Mouse (Mus musculus) spleen, adult 18-20 months (tissue): ENCODE results near the gene Dusp6.

ENCODE experiments used
- DNase-seq, 2 experiments: peaks; one replicate each; pipeline ENCODE4 v3.0.0; 2022; ENCODE audit warnings: mixed read lengths in 2 of 2

Gene Dusp6

DNA sequence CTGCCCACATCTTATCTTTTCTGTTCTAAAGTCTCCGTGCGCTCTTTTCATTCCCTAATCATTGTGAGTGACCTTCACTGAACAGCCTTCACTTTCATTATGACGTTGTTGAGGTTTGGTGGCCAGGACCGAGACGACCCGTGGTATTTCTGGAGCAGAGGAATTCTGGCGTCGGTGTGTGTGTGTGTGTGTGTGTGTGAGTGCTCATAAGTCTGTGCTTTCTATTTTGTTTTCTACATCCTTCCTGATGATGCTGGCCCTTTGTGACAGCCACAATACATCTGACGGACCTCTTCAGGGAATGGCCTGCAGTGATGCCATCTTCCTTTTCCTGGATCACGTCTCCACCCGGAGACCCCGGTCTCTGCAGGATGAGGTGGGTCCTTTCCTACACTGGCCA is 11.6 kb downstream of the Dusp6 start:
- DNase-seq = no peak

DNA sequence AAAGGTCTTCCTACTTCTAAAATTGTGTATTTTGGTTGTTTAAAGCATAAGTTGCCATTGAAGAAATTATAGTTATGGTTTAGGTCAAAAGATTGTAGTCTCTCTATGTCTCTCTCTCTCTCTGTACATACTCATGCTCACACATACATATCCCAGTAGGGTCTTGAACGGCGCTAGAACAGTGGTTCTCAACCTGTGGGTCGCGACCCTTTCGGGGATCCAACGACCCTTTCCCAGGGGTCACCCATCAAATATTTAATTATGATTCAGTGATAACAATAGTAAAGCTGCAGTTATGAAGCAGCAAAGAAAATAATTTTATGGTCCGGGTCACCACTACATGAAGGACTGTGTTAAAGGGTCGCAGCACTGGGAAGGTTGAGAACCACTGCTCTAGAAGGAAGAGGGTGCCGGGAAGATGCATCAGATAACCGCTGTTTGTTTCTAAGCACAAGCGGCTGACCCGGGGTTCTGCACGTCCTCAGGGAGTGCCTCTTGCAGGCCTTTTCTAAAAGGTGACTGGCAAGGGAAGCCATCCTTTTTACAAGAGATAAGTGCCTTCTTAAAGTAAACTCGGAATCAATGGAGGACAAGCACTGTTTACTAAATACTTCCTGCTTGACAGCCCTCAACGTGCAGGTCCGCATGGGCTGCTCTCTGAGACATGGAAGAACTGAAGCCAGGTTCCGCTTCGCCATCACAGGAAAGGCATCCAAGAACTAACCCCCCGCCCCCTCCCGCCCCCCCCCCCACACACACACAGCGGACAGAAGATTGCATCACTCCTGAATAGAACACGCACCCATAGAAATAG is 16.2 kb downstream of the Dusp6 start:
- DNase-seq = no peak

DNA sequence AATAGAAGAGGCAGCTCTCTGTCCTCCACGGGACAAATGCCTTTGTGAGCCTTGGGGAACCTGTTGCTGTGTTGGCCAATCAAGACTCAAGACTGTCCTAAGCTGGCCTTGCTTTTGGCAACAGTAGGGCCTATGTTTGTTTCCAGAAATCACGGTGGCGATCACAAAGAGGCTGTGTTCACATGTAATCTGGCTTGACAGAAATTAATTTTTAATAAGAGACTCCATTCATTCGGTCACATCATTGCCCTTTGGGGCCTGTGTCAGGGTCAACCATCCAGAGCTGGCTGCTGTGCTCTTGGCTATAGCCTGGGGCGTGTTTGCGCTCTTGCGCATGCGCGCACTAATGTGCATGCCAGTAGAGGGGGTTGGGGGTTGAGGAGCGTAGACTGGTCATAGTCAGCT is 21.0 kb downstream of the Dusp6 start:
- DNase-seq = no peak

DNA sequence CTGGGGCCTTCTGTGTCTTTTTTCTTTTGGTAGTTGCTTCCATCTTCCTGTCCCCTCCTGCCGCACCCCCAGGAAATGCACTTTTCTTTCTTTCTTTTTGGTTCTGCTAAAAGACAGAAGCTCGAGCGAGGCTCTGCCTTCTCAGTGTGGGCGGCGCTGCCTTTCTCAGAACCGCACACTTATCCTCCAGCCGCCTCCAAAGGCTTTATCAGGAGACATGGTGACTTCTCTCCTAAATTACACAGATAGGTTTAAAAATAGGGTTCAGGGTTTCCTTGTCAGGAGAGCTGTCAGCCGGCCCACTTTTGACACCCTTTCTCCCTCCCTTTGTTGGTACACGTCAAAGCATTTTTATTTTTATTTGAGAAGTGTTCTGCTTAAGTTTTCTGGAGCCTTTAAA is 21.9 kb downstream of the Dusp6 start:
- no peak for DNase-seq

DNA sequence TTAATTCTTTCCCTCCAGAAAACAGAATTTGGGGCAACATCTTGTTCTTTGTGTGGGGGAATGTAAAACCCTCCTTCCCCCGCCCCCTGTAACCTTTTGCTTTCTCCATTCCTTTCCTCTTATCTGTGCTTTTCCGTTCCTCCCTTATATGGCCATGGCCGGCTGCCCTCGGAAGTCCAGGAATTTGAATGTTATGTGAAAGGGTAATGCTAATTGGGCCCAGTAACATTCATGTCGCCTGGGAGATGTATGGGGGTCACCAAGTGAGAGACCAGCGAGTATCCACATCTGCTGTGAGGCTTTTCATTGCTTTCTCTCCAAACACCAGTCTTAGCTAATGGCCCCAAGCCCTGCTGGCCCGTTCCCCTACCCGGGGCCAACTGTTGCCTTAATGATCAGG is 22.7 kb downstream of the Dusp6 start:
- DNase-seq = no peak

DNA sequence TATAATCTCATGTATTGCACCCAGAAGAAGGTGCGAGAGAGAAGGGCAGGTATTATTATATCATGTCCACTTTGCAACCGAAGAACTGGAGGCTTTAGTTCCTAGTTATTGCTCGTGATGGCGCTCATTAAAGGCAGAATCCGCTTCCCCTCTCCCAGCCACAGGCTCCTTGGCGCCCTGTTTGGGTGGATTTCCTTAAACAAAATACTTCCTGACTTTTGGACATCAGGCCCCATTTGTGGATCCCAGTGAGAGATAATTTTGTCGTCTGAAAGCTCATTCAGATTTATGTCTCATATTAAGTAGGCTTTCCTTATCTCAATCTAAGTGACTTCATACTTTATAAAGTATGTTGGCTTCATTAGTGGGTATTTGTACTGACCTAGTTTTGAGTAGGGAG is 23.2 kb downstream of the Dusp6 start:
- no peak for DNase-seq

DNA sequence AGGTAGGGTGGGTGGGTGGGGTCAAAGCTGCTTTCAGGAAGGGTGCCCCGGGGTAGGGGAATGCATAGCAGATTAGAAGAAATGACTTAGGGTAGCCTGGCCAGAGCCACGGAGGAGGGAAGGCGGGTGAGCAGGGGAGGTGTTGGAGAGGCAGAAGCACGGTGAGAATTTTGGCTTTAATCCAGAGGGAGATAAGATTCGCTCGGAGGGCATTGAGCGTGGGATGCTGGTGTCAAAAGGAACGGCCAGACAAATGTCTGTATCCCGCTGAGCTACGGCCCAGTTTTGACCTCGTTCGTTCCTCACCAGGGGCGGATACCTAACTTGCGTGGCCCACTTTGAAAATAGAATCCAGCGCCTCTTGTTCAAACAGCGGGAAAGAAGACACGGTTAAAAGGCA is 23.8 kb downstream of the Dusp6 start:
- DNase-seq = no peak

DNA sequence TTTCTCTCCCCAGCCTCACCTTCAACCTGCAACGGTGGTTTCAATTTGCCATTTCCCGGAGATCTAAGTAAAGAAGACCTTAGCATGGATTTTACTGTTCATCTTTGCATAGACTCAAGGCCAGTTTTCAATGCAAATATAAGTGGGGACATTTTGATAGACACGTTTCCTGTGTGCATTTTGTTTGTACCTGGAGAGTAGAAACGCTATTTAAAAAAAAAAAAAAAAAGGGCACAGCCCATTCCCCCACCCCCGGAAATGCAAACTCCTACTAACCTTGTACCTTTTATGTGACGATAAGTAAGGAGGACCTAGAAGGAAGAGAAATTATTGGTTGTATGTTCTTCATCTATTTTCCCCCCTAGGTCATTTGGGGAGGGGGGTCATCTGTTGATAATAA is 24.2 kb downstream of the Dusp6 start:
- DNase-seq = no peak

DNA sequence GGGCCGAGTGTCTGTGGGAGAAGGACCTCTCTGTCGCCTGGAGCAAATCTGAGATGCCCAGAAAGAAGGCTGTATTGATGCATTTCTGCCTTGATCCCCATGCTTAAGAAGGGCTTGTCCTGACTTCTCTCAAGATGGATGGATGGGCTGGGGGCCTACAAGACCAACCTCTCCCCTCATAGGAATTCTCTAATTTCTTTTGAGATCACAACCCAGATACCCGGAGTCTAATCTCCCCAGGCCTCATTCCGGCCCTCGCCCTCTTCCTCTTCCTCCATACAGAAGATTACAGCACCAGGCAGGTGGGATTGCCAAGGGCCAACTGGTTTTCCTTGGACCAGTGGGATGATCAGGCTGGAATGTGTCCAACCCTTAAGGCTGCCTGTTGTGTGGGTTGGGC is 26.1 kb downstream of the Dusp6 start:
- no peak for DNase-seq

DNA sequence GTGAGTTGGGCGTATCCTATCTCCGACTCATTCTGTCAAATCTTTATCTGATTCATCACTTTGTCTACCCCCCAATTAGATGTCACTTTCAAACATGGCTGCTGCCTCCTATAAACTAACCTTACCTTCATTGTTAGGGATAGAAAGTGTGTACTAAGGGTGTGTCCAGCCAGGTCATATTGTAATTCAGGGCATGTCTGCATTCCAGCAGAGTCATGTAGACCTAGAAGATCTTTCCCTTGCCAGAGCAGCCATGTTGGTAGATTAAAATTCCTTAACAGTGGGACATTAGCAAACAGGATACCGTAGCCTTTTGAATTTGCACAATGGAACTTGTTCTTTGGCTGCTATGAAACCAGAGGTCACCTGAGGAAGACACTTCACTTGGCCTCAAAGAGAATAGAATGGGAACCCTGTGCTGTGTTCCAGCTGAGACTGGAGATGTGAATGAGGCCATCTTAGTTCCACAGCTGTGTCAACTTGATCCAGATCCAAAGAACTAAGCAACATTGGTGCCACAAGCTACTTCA is 30.1 kb downstream of the Dusp6 start:
- no peak for DNase-seq

DNA sequence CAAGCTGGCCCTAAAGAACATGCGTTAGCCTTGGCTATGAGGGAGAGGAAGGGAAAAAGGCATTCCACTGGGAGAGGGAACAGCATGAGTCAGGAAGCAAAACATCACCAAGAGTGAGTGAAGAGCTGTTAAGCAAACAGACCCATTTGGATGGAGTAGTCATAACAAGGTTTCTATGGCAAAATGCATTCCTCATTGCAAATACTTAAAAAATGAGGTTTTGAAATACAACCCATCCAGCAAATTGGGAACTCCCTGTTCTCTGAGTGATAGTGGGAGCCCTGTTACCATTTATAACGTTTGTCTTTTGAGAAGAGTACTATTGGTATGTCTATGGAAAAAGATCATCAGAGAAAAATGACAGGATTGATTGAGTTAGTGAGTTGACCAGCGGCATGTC is 34.7 kb downstream of the Dusp6 start:
- no peak for DNase-seq

DNA sequence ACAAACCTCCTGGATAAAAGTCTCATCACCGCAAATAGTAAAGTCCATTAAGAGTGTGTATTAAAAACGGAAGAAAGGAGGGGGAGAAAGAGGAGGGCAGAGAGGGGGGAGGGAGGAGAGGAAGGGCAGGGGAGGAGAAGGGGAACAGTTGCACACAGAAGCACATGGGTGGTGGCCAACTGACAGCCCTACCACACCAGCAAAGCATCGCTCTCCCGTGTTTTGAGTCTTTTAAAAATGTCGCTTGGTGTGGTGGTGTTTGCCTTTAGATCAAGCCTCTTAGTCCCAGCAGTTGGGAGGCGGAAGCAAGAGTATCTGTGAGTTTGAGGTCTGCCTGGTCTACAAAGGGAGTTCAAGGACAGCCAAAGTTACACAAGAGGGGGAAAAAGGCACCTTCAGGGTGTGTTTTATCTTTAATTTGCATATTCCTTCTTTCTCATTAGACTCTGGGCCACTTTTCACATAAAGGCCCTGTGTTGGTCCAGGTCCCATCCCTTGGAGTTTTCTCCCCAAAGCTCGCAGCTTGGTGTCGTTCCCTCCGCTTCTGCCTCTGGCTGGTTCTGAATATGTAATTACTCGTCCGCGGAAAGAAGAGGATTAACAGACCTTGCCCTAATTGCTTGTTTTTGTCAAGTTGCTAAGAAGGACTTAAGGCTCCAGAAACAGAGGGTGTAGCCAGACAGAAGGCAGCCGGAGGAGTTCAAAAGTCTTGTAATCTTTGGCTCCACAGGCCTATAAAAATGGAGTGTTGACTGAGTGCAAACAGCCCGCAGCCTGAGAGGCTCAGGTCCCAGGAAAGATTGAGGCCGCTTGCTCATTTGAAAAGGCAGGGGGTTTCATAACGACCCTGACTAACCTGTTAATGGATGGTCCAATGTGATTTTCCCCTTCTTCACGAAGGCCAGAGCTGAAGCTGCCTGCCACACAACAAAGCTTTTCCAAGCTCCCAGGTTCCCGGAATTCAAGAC is 35.6 kb downstream of the Dusp6 start:
- DNase-seq = no peak

DNA sequence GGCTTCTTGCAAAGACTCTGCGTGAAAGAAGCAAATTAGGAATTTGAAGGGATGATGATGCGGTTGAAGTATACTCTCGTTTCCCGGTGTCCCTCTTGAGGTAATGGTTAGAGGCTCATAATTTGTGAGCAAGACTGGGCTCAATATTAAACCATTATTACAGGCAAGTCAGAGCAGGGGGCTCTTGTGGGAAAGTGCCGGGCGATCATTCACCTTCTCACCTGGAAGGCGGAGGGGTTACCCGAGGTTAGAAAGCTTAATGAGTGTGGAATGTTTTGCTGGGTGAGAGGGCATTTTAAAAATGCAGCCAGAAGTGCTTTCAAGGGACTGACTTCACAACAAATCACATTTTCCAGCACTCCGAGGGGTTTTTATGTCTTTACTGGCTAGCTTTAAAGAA is 36.3 kb downstream of the Dusp6 start:
- DNase-seq = no peak

DNA sequence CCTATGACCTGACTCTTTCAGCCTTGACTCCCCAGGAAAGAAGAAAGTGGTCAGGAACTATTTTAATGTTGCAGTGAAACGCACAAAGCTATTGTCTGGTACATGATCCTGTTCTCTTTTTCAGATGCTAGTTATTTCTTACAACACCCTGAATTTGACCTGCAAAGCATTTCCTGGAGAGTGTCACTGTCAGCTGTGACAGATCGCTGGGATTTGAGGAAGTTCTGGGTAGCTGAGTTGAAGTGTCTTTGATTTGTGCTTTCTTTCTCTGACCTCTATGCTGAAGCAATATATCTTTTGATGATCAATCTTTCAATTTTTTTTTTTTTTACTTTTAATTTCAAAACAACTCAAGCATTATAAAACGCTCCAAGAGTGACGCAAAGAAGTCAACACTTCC is 39.0 kb downstream of the Dusp6 start:
- DNase-seq = no peak

DNA sequence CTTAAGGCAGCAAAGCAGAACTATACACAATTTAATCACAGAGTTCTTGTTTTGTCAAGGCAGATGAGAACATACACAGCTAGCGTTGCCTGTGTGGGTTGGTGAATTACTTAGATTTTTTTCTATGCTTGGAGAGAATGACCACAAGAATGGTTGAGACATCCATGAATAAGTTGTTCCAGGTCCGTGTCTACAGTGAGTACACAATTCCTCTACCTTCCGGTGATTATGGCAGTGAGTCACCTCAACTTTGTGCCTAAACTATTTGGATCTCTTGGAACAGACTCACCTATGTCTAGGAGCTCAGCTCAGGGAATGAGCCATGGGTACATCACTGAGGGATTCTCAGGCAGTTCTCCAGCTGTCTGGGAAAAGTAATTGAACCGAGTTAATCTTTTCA is 45.8 kb downstream of the Dusp6 start:
- no peak for DNase-seq

DNA sequence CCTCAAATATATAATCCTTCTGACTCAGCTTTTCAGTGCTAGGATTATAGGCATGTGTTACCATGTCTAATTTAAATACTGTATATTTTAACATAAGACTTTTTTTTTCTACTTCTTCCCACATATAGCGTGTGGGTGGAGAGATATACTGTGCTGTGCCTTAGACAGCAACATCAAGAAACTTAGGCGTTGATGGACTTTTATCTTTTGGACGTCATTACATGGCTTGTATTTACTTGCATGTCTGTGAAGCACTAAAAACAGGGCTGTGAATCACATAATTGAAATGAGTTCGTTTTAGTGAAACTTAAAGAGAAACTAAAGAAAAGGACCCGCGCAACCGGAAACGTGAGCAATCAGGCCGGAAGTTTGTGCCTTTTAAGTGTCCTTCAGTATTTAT is 46.6 kb downstream of the Dusp6 start:
- no peak for DNase-seq

DNA sequence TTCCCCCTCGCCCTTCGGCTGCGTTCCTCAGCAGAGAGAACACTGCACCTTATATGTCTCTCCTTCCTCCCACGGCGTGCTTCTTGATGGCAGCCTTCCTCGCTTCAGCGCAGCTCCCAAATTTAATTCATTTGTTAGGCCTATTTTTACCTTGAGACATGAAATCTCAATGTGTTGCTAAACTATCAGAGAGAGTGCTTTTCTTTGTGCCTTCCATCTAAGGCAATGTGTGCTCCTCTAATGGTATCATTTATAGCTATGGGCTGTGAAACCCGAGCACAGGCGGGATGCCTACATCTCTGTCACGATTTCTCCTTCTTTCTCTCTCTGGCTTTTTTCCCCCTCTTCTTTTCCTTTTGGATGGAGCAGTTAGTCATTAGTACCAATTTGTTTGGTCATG is 47.2 kb downstream of the Dusp6 start:
- DNase-seq = no peak

DNA sequence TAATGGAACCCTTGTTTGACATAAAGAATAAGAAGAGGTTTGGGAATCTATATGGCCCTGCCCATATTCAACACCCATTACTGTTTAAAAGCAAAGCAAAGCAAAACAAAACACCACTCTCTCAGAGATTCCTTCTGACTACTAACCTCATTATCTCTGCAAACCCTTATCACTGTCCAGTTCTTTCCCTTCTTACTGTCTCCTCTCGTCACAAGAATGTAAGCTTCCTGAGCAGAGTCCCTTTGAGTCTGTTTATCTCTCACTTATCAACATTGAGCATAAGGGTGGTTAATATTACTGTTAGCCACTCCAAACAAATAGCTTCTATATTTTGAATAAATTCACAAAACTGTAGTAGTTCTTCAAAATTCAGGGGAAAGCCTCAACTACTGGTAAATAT is 48.9 kb downstream of the Dusp6 start:
- no peak for DNase-seq

DNA sequence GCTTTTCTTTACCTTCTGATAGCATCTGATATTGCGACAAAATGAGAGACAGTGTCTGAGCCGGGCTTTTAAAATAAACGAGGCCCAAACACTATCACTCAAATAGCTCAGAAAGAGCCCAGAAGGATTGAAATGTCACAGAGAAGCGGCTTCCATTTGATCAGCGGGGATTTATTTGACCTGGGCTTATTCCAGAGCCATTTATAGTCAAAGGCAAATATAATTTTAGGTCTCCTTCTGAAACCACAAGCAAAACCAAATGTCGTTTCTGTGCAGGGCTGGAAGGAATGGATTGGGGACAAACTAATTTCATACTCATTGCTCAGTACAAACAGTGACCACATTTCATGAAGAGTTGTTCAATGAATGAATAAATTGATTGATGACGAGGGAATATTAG is 51.3 kb downstream of the Dusp6 start:
- DNase-seq = no peak

DNA sequence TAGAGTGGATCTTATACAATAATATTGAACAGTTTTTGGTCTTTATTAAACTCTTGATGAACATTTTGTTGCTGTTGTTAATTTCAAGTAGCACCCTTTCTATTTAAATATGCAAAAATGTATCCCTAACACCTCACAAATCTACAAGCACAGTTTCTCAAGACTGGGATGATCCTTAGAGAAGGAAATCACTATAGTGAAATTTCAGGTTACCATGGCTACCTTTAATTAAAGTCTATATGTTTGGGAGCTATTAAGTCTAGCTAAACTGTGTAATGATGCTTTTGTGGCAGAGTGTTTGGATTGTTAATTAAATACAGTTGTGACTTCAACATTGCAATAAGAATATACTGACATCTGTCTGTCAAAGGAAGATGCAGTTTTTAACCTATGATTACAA is 54.0 kb downstream of the Dusp6 start:
- no peak for DNase-seq
